Mouse (Mus musculus): ENCODE measurements around the gene Trpm1.
"Not testable (repeated sequence)": the region's sequence is repeated elsewhere in the genome, so short reads cannot be mapped to it uniquely, and the experiment has no call there.

DNA sequence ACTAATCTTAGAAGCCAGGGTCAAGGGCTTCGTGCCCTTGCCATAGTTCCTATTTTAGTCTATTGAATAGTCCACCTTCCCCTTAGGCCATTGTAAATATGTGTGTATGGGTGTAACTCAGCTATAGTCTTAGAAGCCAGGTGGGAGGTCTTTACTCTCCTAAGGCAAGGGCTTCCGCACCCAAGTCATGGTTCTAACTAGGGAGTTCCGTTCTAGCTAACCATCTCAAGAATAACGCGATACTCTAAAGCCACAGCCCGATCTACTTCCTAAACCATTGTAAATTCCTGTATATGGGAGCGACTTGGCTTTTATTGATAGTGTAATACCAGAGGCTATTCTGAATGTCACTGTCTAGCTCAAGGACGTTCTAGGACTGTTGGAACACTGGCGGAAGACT lies 27.6 kb upstream of the Trpm1 start:
- not testable (repeated sequence) for TF ChIP-seq POLR2A (IDR thresholded peaks at IDR 0.05; ENCODE audit: borderline replicate concordance, low read depth, low read length); CTCF (IDR thresholded peaks at IDR 0.05; ENCODE audit: low read depth, low read length)

All from bone marrow macrophage, adult 2 months (primary cell).